ENCODE assay signal across 15 mouse cellular contexts in genomic region chr2:165838606-165839316, GRCm38 (mm10).
DNase-seq lines count a peak whose midpoint lies in the region; ATAC-seq and TF ChIP-seq lines count a peak whose summit lies in the region.
"Had no signal": no experiment of that assay in that cellular context is flagged by ENCODE, and none has a peak within 500 bp of the region (broad histone marks: within the 10 kb centered on the region; RNA-seq: fewer than 3 reads in every experiment).

No protein-coding gene starts in this region.

- H3K4me1 ChIP-seq in embryonic facial prominence, embryonic 13.5 days, result peaks cover 22% of the 10 kb centered on the region
- H3K4me1 ChIP-seq in embryonic facial prominence, embryonic 10.5 days, result 0 out of 2 replicates have a peak, but pooled peaks cover 3% of the 10 kb centered on the region
- H3K4me1 ChIP-seq in hindbrain, embryonic 11.5 days (replicated peaks; ENCODE audit: control insufficient read depth, insufficient read depth, low read length), result no peaks in the 10 kb centered on the region
- H3K4me1 ChIP-seq in midbrain, embryonic 16.5 days (ENCODE audit: control insufficient read depth, insufficient read depth, low read length), result peaks cover 18% of the 10 kb centered on the region
- H3K4me1 ChIP-seq in kidney, embryonic 16.5 days (ENCODE audit: insufficient read depth, low read length), result peaks cover 9% of the 10 kb centered on the region; the same call in 1 of the 2 replicates
- H3K4me1 ChIP-seq: liver, embryonic 12.5 days had no signal

- 90% methylated on average over 23 of the region's 23 CpGs for WGBS in embryonic facial prominence, embryonic 13.5 days
- WGBS in embryonic facial prominence, embryonic 10.5 days, result 95% methylated on average over 23 of the region's 23 CpGs
- WGBS in hindbrain, embryonic 11.5 days, result 80% methylated on average over 23 of the region's 23 CpGs
- 48% methylated on average over 23 of the region's 23 CpGs for WGBS in midbrain, embryonic 16.5 days
- WGBS in kidney, embryonic 16.5 days, result 87% methylated on average over 23 of the region's 23 CpGs

- no peak overlapping the region for H3K4me2 ChIP-seq in embryonic facial prominence, embryonic 13.5 days
- H3K4me2 ChIP-seq in hindbrain, embryonic 11.5 days (replicated peaks; ENCODE audit: low read depth, low read length), result no peak overlapping the region
- H3K4me2 ChIP-seq in midbrain, embryonic 16.5 days (ENCODE audit: low read length), result no peak overlapping the region
- no peak overlapping the region for H3K4me2 ChIP-seq in kidney, embryonic 16.5 days (replicated peaks; ENCODE audit: low read depth, low read length)
- H3K4me2 ChIP-seq: heart, embryonic 13.5 days; liver, embryonic 12.5 days had no signal

- ATAC-seq in embryonic facial prominence, embryonic 13.5 days (ENCODE audit: insufficient number of reproducible peaks, insufficient read depth, low FRiP score, low TSS enrichment, low read depth), result no peak
- ATAC-seq in hindbrain, embryonic 11.5 days (ENCODE audit: low FRiP score), result 0 out of 2 replicates have a peak, but pooled peaks have one; percentile 17
- ATAC-seq in midbrain, embryonic 16.5 days, result peak; percentile 44; the same call in 1 of the 2 replicates
- ATAC-seq in CD4-positive, CD25-positive, alpha-beta regulatory T cell, adult 4 months, result no peak
- no peak for ATAC-seq in kidney, embryonic 16.5 days (ENCODE audit: low FRiP score, low TSS enrichment)
- ATAC-seq: liver, embryonic 12.5 days; Patski had no signal

- no peak overlapping the region for H3K4me3 ChIP-seq in embryonic facial prominence, embryonic 13.5 days
- H3K4me3 ChIP-seq in embryonic facial prominence, embryonic 10.5 days, result no peak overlapping the region
- H3K4me3 ChIP-seq in hindbrain, embryonic 11.5 days (ENCODE audit: low read depth, low read length), result no peak overlapping the region
- no peak overlapping the region for H3K4me3 ChIP-seq in midbrain, embryonic 16.5 days (ENCODE audit: low read depth, low read length)
- H3K4me3 ChIP-seq in kidney, embryonic 16.5 days (ENCODE audit: low read length), result no peak overlapping the region
- H3K4me3 ChIP-seq: heart, embryonic 13.5 days; liver, embryonic 12.5 days had no signal

- peak overlapping the region; percentile 7; the same call in 1 of the 2 replicates for H3K27ac ChIP-seq in embryonic facial prominence, embryonic 13.5 days
- no peak overlapping the region for H3K27ac ChIP-seq in embryonic facial prominence, embryonic 10.5 days (replicated peaks)
- peak overlapping the region; percentile 68 for H3K27ac ChIP-seq in hindbrain, embryonic 11.5 days (ENCODE audit: low read depth, low read length)
- H3K27ac ChIP-seq in midbrain, embryonic 16.5 days (ENCODE audit: low read length), result peak overlapping the region; percentile 56
- no peak overlapping the region for H3K27ac ChIP-seq in kidney, embryonic 16.5 days (ENCODE audit: low read length)
- H3K27ac ChIP-seq: heart, embryonic 13.5 days; liver, embryonic 12.5 days had no signal

- no peaks in the 10 kb centered on the region for H3K9me3 ChIP-seq in embryonic facial prominence, embryonic 13.5 days
- no peaks in the 10 kb centered on the region for H3K9me3 ChIP-seq in embryonic facial prominence, embryonic 10.5 days
- no peaks in the 10 kb centered on the region for H3K9me3 ChIP-seq in hindbrain, embryonic 11.5 days (ENCODE audit: control insufficient read depth, low read length)
- no peaks in the 10 kb centered on the region for H3K9me3 ChIP-seq in midbrain, embryonic 16.5 days (replicated peaks; ENCODE audit: control insufficient read depth, low read length, poor library complexity, severe bottlenecking)
- H3K9me3 ChIP-seq in kidney, embryonic 16.5 days (ENCODE audit: low read length), result no peaks in the 10 kb centered on the region
- H3K9me3 ChIP-seq: heart, embryonic 13.5 days; liver, embryonic 12.5 days had no signal

- TF ChIP-seq CTCF in brain, embryonic 14.5 days (IDR thresholded peaks at IDR 0.05; ENCODE audit: borderline replicate concordance, extremely low read depth, insufficient read depth, insufficient read length), result no peak

- no peaks in the 10 kb centered on the region for H3K27me3 ChIP-seq in embryonic facial prominence, embryonic 13.5 days
- no peaks in the 10 kb centered on the region for H3K27me3 ChIP-seq in embryonic facial prominence, embryonic 10.5 days (replicated peaks; ENCODE audit: low read depth, poor library complexity, severe bottlenecking)
- no peaks in the 10 kb centered on the region for H3K27me3 ChIP-seq in hindbrain, embryonic 11.5 days (ENCODE audit: control insufficient read depth, insufficient read depth, low read length)
- no peaks in the 10 kb centered on the region for H3K27me3 ChIP-seq in midbrain, embryonic 16.5 days (ENCODE audit: control insufficient read depth, insufficient read depth, low read depth, low read length)
- no peaks in the 10 kb centered on the region for H3K27me3 ChIP-seq in kidney, embryonic 16.5 days (ENCODE audit: insufficient read depth, low read length)
- H3K27me3 ChIP-seq: heart, embryonic 13.5 days; liver, embryonic 12.5 days; Patski had no signal

- H3K36me3 ChIP-seq in embryonic facial prominence, embryonic 13.5 days, result peaks cover 90% of the 10 kb centered on the region
- peaks cover 100% of the 10 kb centered on the region for H3K36me3 ChIP-seq in embryonic facial prominence, embryonic 10.5 days (replicated peaks)
- peaks cover 12% of the 10 kb centered on the region for H3K36me3 ChIP-seq in hindbrain, embryonic 11.5 days (ENCODE audit: control insufficient read depth, insufficient read depth, low read length)
- peaks cover 36% of the 10 kb centered on the region for H3K36me3 ChIP-seq in midbrain, embryonic 16.5 days (ENCODE audit: control insufficient read depth, insufficient read depth, low read length)
- H3K36me3 ChIP-seq in kidney, embryonic 16.5 days (ENCODE audit: insufficient read depth, low read length), result peaks cover 89% of the 10 kb centered on the region

- H3K9ac ChIP-seq in embryonic facial prominence, embryonic 13.5 days, result no peak overlapping the region
- no peak overlapping the region for H3K9ac ChIP-seq in hindbrain, embryonic 11.5 days (ENCODE audit: low read depth, low read length)
- H3K9ac ChIP-seq in midbrain, embryonic 16.5 days (ENCODE audit: low read depth, low read length), result no peak overlapping the region
- no peak overlapping the region for H3K9ac ChIP-seq in kidney, embryonic 16.5 days (replicated peaks; ENCODE audit: low read length)
- H3K9ac ChIP-seq: heart, embryonic 13.5 days; liver, embryonic 12.5 days had no signal

- DNase-seq in embryonic facial prominence, embryonic 10.5 days (ENCODE audit: low spot score), result no peak
- peak; percentile 79 for DNase-seq in brain, embryonic 14.5 days (ENCODE audit: low read depth)
- no peak for DNase-seq in hindbrain, embryonic 11.5 days (ENCODE audit: low spot score)
- no peak for DNase-seq in heart, adult 11 months
- DNase-seq: cerebellum, adult 8-10 months; gastrocnemius, postnatal 25 days; lung, postnatal 10 days; thymus, adult 2 months had no signal

- no peak for TF ChIP-seq POLR2A in brain, embryonic 14.5 days (IDR thresholded peaks at IDR 0.05; ENCODE audit: borderline replicate concordance, extremely low read depth, insufficient read depth, insufficient read length, poor library complexity, severe bottlenecking)

Comparison
In these comparisons a context has a peak if more than half of its experiments do, and no peak if none do; other contexts are left out.
1. H3K27ac ChIP-seq: peak in embryonic facial prominence, embryonic 13.5 days (single experiment), hindbrain, embryonic 11.5 days (single experiment) and midbrain, embryonic 16.5 days (single experiment); none in embryonic facial prominence, embryonic 10.5 days (single experiment) and kidney, embryonic 16.5 days (single experiment).
2. ATAC-seq: peak in hindbrain, embryonic 11.5 days (single experiment) and midbrain, embryonic 16.5 days (single experiment); none in embryonic facial prominence, embryonic 13.5 days (single experiment), CD4-positive, CD25-positive, alpha-beta regulatory T cell, adult 4 months (single experiment) and kidney, embryonic 16.5 days (single experiment).